ENCODE assay signal across 9 mouse cellular contexts in the genomic region with DNA sequence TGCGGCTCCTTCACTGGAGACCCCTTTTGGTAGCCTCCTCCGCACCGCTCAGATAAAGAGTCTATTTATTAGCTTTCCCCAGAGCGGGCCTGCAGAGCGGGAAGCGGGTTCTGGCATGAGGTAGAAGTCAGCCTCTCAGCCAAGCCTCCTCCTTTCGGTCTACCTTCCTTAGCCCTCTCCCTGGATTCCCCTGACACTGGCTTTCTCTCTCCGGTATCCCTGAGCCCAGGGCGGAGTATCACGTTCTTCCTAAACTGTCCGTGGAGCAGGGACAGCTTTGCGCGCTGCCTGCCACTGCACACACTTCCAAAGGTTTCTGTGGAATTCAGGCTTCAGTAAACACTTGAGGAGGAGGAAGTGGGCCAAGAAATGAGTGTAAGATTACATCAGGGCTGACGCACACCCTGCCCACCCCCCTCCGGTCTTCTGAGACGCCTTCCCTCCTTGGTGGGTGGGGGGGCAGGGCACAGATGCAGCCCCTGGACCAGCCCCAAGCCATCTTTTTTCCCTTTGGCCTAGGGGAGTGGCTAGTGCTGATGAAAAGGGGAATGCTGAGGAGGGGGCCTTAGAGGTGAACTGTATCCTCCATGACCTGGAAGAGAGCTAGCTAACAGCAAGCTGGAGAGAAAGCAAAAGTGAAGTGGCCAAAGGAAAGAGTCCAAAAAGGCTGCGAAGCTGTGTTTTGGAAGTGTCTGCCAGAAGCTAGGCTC. TPM values are rescaled to one million over a fixed set of nuclear protein-coding genes. Genes with fewer than 3 reads are reported as not detected.
DNase-seq lines count a peak whose midpoint lies in the region; ATAC-seq and TF ChIP-seq lines count a peak whose summit lies in the region.
"Had no signal": no experiment of that assay in that cellular context is flagged by ENCODE, and none has a peak within 500 bp of the region (broad histone marks: within the 10 kb centered on the region; RNA-seq: fewer than 3 reads in every experiment).

No protein-coding gene starts in this region.

- DNase-seq in right cerebral cortex, adult 2 months (ENCODE audit: low spot score in 2 of 2), result peak; percentile 29 to 30
- no peak for DNase-seq in right cerebral cortex, postnatal 4 days
- peak; percentile 58 for DNase-seq in heart, postnatal 4 days
- DNase-seq in liver, result peak; percentile 48
- no peak for DNase-seq in adrenal gland, adult 2 months
- DNase-seq in layer of hippocampus, adult 9-11 months, result no peak

- no peak overlapping the region for H3ac ChIP-seq in myocyte (ENCODE audit: control insufficient read depth, insufficient read length)

- H3K9ac ChIP-seq in forebrain, embryonic 15.5 days (replicated peaks), result 0 out of 2 replicates have a peak overlapping the region, but pooled peaks have one; percentile 11

- no peaks in the 10 kb centered on the region for H3K36me3 ChIP-seq in forebrain, embryonic 15.5 days
- no peaks in the 10 kb centered on the region for H3K36me3 ChIP-seq in myocyte (ENCODE audit: control insufficient read depth, insufficient read depth)

- H3K27ac ChIP-seq in forebrain, embryonic 15.5 days (replicated peaks), result peak overlapping the region; percentile 78

- H3K27me3 ChIP-seq in forebrain, embryonic 15.5 days, result no peaks in the 10 kb centered on the region
- H3K27me3 ChIP-seq in myocyte (ENCODE audit: control insufficient read depth, insufficient read depth, insufficient read length), result no peaks in the 10 kb centered on the region
- H3K27me3 ChIP-seq: Patski had no signal

- peak; percentile 25 for TF ChIP-seq POLR2A in myocyte (IDR thresholded peaks at IDR 0.05; ENCODE audit: insufficient read length, low read depth)

- H3K79me2 ChIP-seq in myocyte (ENCODE audit: control insufficient read depth, insufficient read depth), result no peaks in the 10 kb centered on the region

- peaks cover 26% of the 10 kb centered on the region for H3K4me1 ChIP-seq in forebrain, embryonic 15.5 days

- H3K9me3 ChIP-seq in forebrain, embryonic 15.5 days, result no peaks in the 10 kb centered on the region

- WGBS in forebrain, embryonic 15.5 days, result 4% methylated on average over 17 of the region's 17 CpGs

- H3K4me3 ChIP-seq in forebrain, embryonic 15.5 days, result 0 out of 2 replicates have a peak overlapping the region, but pooled peaks have one; percentile 2
- H3K4me3 ChIP-seq in myocyte, result no peak overlapping the region

- peak; percentile 61 for ATAC-seq in forebrain, embryonic 15.5 days (replicated peaks)
- ATAC-seq: Patski had no signal

- H3K4me2 ChIP-seq in forebrain, embryonic 15.5 days (replicated peaks), result peak overlapping the region; percentile 32
- H3K4me2 ChIP-seq in myocyte (ENCODE audit: low read depth), result peak overlapping the region; percentile 62

TF ChIP-seq in myocyte, 11 proteins besides CTCF, POLR2A, EP300 and RAD21:
- TF ChIP-seq CEBPB (IDR thresholded peaks at IDR 0.05; ENCODE audit: insufficient read depth, poor library complexity, severe bottlenecking) (0 out of 2 replicates have a peak, but pooled peaks have one; percentile 28), REST (IDR thresholded peaks at IDR 0.05; ENCODE audit: insufficient read depth, insufficient read length) (no peak), MYOD1 (IDR thresholded peaks at IDR 0.05; ENCODE audit: control insufficient read depth in 1 of 3, insufficient read length in 2 of 3, low read depth in 2 of 3) (peak in 1 of 3 experiments; percentile 11)

RNA-seq across cellular contexts. Expression of a gene that starts 15.7 kb away (rescaled TPM):
- 315 and 320 TPM in 2 replicates for polyA plus RNA-seq in forebrain, embryonic 15.5 days (2015; fragmentation: Nextera tagmentation; extraction: Ambion mirVana)
- 100 to 1,000 TPM; 293 to 301 TPM for total RNA-seq in heart, postnatal 4 days (2021)
- polyA plus RNA-seq in myocyte (2012; fragmentation: generic; extraction: Trizol), result 138 TPM
- total RNA-seq in adrenal gland, adult 2 months (2021), result 100 to 1,000 TPM; 378 to 409 TPM
- polyA plus RNA-seq in adrenal gland, adult 2 months (2012; rRNA removed), result 41.0 and 48.2 TPM in 2 replicates

RNA-seq across cellular contexts. Expression of a gene that starts 53.2 kb away (rescaled TPM):
- polyA plus RNA-seq in forebrain, embryonic 15.5 days (2015; fragmentation: Nextera tagmentation; extraction: Ambion mirVana), result 175 and 187 TPM in 2 replicates
- 100 to 1,000 TPM; 102 to 110 TPM for total RNA-seq in heart, postnatal 4 days (2021)
- 40.4 TPM for polyA plus RNA-seq in myocyte (2012; fragmentation: generic; extraction: Trizol)
- total RNA-seq in adrenal gland, adult 2 months (2021), result 10 to 100 TPM; 65.0 to 66.3 TPM
- polyA plus RNA-seq in adrenal gland, adult 2 months (2012; rRNA removed), result 114 and 124 TPM in 2 replicates

Comparison
In these comparisons a context has a peak if more than half of its experiments do, and no peak if none do; other contexts are left out.
1. DNase-seq: peak in right cerebral cortex, adult 2 months (2 of 2), heart, postnatal 4 days (single experiment) and liver (single experiment); none in right cerebral cortex, postnatal 4 days (single experiment), adrenal gland, adult 2 months (single experiment) and layer of hippocampus, adult 9-11 months (single experiment).